Mouse (Mus musculus): ENCODE data around the gene Ntn4. TPM values are rescaled to one million over a fixed set of nuclear protein-coding genes. Genes with fewer than 3 reads are reported as not detected.

Ntn4 gene
- total RNA-seq, 1 experiment, result 1.9 TPM

DNA sequence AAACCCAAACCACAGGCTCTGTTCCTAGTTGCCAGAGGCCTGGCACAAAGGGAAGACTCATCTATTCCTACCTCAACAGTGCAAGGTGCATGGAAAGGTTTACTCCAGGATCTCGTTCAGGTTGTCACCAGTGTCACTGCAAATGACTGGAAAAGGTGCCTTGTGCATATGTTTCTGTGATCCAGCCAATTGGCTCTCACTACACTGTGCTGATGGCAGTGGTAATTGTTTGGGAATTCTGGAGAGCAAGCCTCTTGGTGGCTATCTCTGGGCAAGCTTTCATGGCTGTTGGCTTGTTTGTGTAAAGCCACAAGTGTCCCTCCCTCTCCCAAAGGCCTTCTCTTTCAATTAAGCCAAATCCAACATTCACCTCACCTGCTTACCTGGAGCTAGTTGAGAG lies 19.3 kb downstream of the Ntn4 start:
- H3K4me1 ChIP-seq (ENCODE audit: control insufficient read depth in 2 of 2, insufficient read depth in 2 of 2, low read length in 2 of 2, poor library complexity in 1 of 2), result no peaks in the 10 kb centered on the region
- H3K36me3 ChIP-seq (ENCODE audit: control insufficient read depth, insufficient read depth, low read length, poor library complexity, severe bottlenecking), result no peaks in the 10 kb centered on the region
- no peak overlapping the region for H3K4me3 ChIP-seq (ENCODE audit: insufficient read depth in 1 of 2, low read depth in 1 of 2, low read length in 2 of 2, poor library complexity in 1 of 2, severe bottlenecking in 1 of 2)
- H3K9me3 ChIP-seq (ENCODE audit: control insufficient read depth, insufficient read depth, low read depth, low read length), result no peaks in the 10 kb centered on the region
- TF ChIP-seq ZNF384 (IDR thresholded peaks at IDR 0.05; ENCODE audit: low read depth, low read length), result no peak
- H3K27ac ChIP-seq (ENCODE audit: insufficient read depth, low read depth, low read length, poor library complexity, severe bottlenecking), result no peak overlapping the region
- H3K9ac ChIP-seq (ENCODE audit: insufficient read depth, low read depth, low read length, poor library complexity, severe bottlenecking), result no peak overlapping the region
- in situ Hi-C loops (cut with MboI; ENCODE audit: low sequenced_read_pairs in 2 of 2, unreplicated experiment in 2 of 2), result no loop called here
- DNase-seq (ENCODE audit: low read depth, low spot score), result no peak

DNA sequence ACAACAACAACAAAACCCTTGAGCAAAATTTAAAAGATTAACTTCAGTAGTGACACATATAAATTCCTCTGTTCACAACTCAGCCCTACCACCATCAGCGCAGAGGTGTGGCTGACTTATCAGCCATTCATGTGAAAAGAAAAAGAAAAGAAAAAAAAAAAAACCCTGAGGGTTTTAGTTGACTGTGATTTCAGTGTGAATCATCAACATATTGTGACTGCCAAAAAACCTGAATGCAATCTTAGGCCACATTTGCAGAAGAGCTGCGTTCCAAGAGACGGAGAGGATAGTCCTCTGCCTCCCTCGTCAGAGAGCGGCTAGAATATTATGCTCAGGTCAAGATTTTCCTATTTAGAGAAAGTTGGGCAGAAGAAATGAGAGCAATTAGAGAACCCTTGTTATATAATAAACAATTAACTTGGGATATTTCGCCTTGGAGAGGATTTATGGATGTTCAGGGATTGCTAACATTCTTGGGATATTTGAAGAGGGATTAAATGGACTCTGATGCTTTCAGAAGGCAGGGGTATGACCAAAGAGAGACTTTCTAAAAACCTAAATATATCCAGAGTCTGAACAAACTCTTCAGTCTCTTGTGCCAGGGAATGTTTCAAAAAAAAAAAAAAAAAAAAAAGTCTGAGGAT lies 21.0 kb downstream of the Ntn4 start:
- H3K9ac ChIP-seq (ENCODE audit: insufficient read depth, low read depth, low read length, poor library complexity, severe bottlenecking), result no peak overlapping the region
- peaks cover 0 to 2% of the 10 kb centered on the region in 2 experiments; a peak in 1 of 4 replicates for H3K4me1 ChIP-seq (ENCODE audit: control insufficient read depth in 2 of 2, insufficient read depth in 2 of 2, low read length in 2 of 2, poor library complexity in 1 of 2)
- in situ Hi-C loops (cut with MboI; ENCODE audit: low sequenced_read_pairs in 2 of 2, unreplicated experiment in 2 of 2), result no loop called here
- DNase-seq (ENCODE audit: low read depth, low spot score), result no peak
- H3K9me3 ChIP-seq (ENCODE audit: control insufficient read depth, insufficient read depth, low read depth, low read length), result no peaks in the 10 kb centered on the region
- H3K4me3 ChIP-seq (ENCODE audit: insufficient read depth in 1 of 2, low read depth in 1 of 2, low read length in 2 of 2, poor library complexity in 1 of 2, severe bottlenecking in 1 of 2), result no peak overlapping the region
- H3K36me3 ChIP-seq (ENCODE audit: control insufficient read depth, insufficient read depth, low read length, poor library complexity, severe bottlenecking), result no peaks in the 10 kb centered on the region
- H3K27ac ChIP-seq (ENCODE audit: insufficient read depth, low read depth, low read length, poor library complexity, severe bottlenecking), result no peak overlapping the region
- TF ChIP-seq ZNF384 (IDR thresholded peaks at IDR 0.05; ENCODE audit: low read depth, low read length) (no peak), CHD2 (IDR thresholded peaks at IDR 0.05; ENCODE audit: low read depth, low read length) (no peak), MAFK (IDR thresholded peaks at IDR 0.05; ENCODE audit: insufficient read depth, low read depth, low read length) (no peak)

- Histone ChIP-seq H3K4me3 (ENCODE audit: insufficient read depth in 1 of 2, low read depth in 1 of 2, low read length in 2 of 2, poor library complexity in 1 of 2, severe bottlenecking in 1 of 2) (no peak overlapping the region), H3K9me3 (ENCODE audit: control insufficient read depth, insufficient read depth, low read depth, low read length) (no peaks in the 10 kb centered on the region), H3K27ac (ENCODE audit: insufficient read depth, low read depth, low read length, poor library complexity, severe bottlenecking) (no peak overlapping the region), H3K36me3 (ENCODE audit: control insufficient read depth, insufficient read depth, low read length, poor library complexity, severe bottlenecking) (no peaks in the 10 kb centered on the region), H3K4me1 (ENCODE audit: control insufficient read depth in 2 of 2, insufficient read depth in 2 of 2, low read length in 2 of 2, poor library complexity in 1 of 2) (peaks cover 0 to 4% of the 10 kb centered on the region in 2 experiments; a peak in 2 of 4 replicates), H3K9ac (ENCODE audit: insufficient read depth, low read depth, low read length, poor library complexity, severe bottlenecking) (no peak overlapping the region)
- no peak for DNase-seq (ENCODE audit: low read depth, low spot score)
- TF ChIP-seq MAFK (IDR thresholded peaks at IDR 0.05; ENCODE audit: insufficient read depth, low read depth, low read length), result no peak
- no peak for TF ChIP-seq HCFC1 (IDR thresholded peaks at IDR 0.05; ENCODE audit: borderline replicate concordance, insufficient read depth, low read length)
- TF ChIP-seq ZC3H11A (IDR thresholded peaks at IDR 0.05; ENCODE audit: borderline replicate concordance, low read depth, low read length), result no peak
- TF ChIP-seq ZNF384 (IDR thresholded peaks at IDR 0.05; ENCODE audit: low read depth, low read length), result no peak
- no peak for TF ChIP-seq CHD2 (IDR thresholded peaks at IDR 0.05; ENCODE audit: low read depth, low read length)
- in situ Hi-C loops (cut with MboI; ENCODE audit: low sequenced_read_pairs in 2 of 2, unreplicated experiment in 2 of 2), result no loop called here
Measured at GRCm38 (mm10) chr10:93662018-93662417, 21.5 kb downstream of the Ntn4 start.

DNA sequence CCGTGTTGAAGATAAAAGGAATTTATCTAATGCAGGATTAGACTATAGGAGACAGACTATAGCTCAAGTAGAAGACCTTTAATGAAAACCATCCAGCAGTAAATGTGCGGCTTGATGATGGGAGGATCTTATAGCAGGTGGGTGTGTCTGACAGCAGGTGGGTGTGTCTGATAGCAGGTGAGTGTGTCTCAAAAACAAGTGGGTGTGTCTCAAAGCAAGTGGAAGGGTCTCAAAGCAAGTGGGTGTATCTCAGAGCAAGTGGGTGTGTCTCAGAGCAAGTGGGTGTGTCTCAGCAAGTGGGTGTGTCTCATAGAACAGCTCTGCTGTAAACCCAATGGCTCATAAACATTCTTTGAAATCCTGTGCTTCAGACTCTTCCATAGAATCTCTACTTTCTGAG lies 25.7 kb downstream of the Ntn4 start:
- TF ChIP-seq CHD2 (IDR thresholded peaks at IDR 0.05; ENCODE audit: low read depth, low read length) (peak; percentile 41; the same call in 1 of the 2 replicates), HCFC1 (IDR thresholded peaks at IDR 0.05; ENCODE audit: borderline replicate concordance, insufficient read depth, low read length) (no peak)
- no peaks in the 10 kb centered on the region for H3K36me3 ChIP-seq (ENCODE audit: control insufficient read depth, insufficient read depth, low read length, poor library complexity, severe bottlenecking)
- peak; percentile 48 for DNase-seq (ENCODE audit: low read depth, low spot score)
- H3K4me3 ChIP-seq (ENCODE audit: insufficient read depth in 1 of 2, low read depth in 1 of 2, low read length in 2 of 2, poor library complexity in 1 of 2, severe bottlenecking in 1 of 2), result no peak overlapping the region
- in situ Hi-C loops (cut with MboI; ENCODE audit: low sequenced_read_pairs in 2 of 2, unreplicated experiment in 2 of 2), result no loop called here
- H3K9me3 ChIP-seq (ENCODE audit: control insufficient read depth, insufficient read depth, low read depth, low read length), result no peaks in the 10 kb centered on the region
- no peak overlapping the region for H3K27ac ChIP-seq (ENCODE audit: insufficient read depth, low read depth, low read length, poor library complexity, severe bottlenecking)
- no peak overlapping the region for H3K9ac ChIP-seq (ENCODE audit: insufficient read depth, low read depth, low read length, poor library complexity, severe bottlenecking)
- peaks cover 0 to 4% of the 10 kb centered on the region in 2 experiments; a peak in 2 of 4 replicates for H3K4me1 ChIP-seq (ENCODE audit: control insufficient read depth in 2 of 2, insufficient read depth in 2 of 2, low read length in 2 of 2, poor library complexity in 1 of 2)

DNA sequence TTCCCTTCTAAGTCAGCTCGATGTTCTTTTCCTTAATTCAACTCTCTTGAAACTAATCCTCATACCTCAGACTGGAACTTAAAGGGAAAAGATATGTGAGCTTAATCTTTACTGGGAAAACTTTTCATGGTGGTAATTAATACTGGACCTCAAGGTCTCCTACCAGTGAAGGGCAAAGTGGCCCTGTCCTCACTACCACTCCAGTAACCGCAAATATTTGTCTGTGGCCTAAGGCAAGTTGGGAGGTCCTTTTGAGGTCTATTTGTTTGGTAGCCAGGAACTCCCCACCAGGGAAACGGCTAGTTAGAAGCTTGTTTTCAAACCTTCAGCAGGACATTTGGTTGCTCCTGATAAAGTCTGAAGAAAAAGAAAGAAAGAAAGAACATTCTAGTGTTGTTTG lies 26.5 kb downstream of the Ntn4 start:
- DNase-seq (ENCODE audit: low read depth, low spot score), result no peak
- H3K9ac ChIP-seq (ENCODE audit: insufficient read depth, low read depth, low read length, poor library complexity, severe bottlenecking), result no peak overlapping the region
- no peak overlapping the region for H3K4me3 ChIP-seq (ENCODE audit: insufficient read depth in 1 of 2, low read depth in 1 of 2, low read length in 2 of 2, poor library complexity in 1 of 2, severe bottlenecking in 1 of 2)
- in situ Hi-C loops (cut with MboI; ENCODE audit: low sequenced_read_pairs in 2 of 2, unreplicated experiment in 2 of 2), result no loop called here
- H3K27ac ChIP-seq (ENCODE audit: insufficient read depth, low read depth, low read length, poor library complexity, severe bottlenecking), result no peak overlapping the region
- peaks cover 0 to 4% of the 10 kb centered on the region in 2 experiments; a peak in 2 of 4 replicates for H3K4me1 ChIP-seq (ENCODE audit: control insufficient read depth in 2 of 2, insufficient read depth in 2 of 2, low read length in 2 of 2, poor library complexity in 1 of 2)
- TF ChIP-seq CHD2 (IDR thresholded peaks at IDR 0.05; ENCODE audit: low read depth, low read length) (no peak), ZNF384 (IDR thresholded peaks at IDR 0.05; ENCODE audit: low read depth, low read length) (no peak), ZC3H11A (IDR thresholded peaks at IDR 0.05; ENCODE audit: borderline replicate concordance, low read depth, low read length) (no peak), MAFK (IDR thresholded peaks at IDR 0.05; ENCODE audit: insufficient read depth, low read depth, low read length) (no peak), HCFC1 (IDR thresholded peaks at IDR 0.05; ENCODE audit: borderline replicate concordance, insufficient read depth, low read length) (no peak)
- no peaks in the 10 kb centered on the region for H3K36me3 ChIP-seq (ENCODE audit: control insufficient read depth, insufficient read depth, low read length, poor library complexity, severe bottlenecking)
- H3K9me3 ChIP-seq (ENCODE audit: control insufficient read depth, insufficient read depth, low read depth, low read length), result no peaks in the 10 kb centered on the region

Measured in ES-E14 (cell line).